Mouse (Mus musculus): Measurements from ENCODE around the gene Vmn2r56.
"Not testable (repeated sequence)": the region's sequence is repeated elsewhere in the genome, so short reads cannot be mapped to it uniquely, and the experiment has no call there.

Vmn2r56 gene

DNA sequence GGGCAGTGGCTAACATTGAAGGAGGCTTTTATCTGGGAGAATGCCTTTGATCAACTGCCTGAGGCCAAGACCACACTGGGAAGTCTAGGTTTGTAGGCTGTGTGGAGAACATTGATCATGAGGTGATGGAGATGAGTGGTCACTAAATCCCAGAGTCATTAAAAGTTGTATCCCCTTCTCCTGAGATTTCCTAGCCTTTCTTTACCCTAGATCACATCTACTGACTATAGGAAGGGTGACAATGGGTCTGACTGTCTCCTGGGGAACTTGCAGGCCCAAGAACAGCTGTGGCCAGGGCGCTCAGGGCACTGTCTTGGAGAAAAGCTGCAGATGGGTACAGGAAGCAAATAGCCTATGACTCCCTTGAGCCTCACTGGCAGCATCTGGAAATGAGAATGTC, at the start of gene Vmn2r56:
TSS of gene Vmn2r56 (minus strand) at position 101 of the 400 bp plus-strand sequence.
- DNase-seq (ENCODE audit: low spot score in 2 of 2) = no peak

GRCm38 (mm10) chr7:12780151-12780830, 45.5 kb upstream of the Vmn2r56 start:
- DNase-seq (ENCODE audit: low spot score in 2 of 2) = peak; percentile 95 to 96

DNA sequence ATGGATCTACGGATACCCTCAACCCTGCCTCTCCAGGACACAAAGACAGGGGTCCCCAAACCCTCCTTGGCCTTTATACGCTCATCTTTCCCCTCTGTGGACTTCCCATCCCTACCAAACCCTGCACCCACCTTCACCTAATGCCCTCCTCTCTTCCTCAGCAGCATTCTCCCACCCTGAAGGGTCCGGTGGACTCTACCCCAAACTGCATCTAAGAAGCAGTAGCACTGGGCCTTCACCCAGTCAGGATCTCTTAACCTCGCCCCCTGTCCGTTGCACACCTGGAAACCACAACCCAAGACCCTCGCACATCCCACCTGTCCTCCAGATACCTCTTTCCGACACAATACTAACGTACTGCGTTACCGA, 45.0 kb upstream of the Vmn2r56 start:
- no peak for DNase-seq (ENCODE audit: low spot score in 2 of 2)

DNA sequence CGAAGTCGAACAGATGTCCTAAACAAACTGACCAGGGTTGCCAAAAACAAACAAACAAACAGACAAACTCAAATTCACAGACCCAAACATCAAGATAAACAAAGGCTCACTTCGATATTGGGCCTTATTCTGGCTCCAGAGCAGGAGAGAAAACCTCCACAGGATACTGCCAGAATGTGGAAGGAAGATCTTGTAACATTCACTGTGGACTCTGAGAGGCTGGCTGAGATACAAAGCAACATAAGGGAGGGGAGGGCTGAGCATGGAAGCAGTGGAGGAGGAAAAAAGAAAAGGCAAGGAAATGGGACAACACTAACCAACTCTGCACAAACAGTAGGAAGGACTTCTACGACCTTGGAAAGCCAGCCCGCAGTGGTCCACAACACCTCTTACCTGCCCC, 44.3 kb upstream of the Vmn2r56 start:
- peak in 1 of 2 experiments; percentile 36 for DNase-seq (ENCODE audit: low spot score in 2 of 2)

DNA sequence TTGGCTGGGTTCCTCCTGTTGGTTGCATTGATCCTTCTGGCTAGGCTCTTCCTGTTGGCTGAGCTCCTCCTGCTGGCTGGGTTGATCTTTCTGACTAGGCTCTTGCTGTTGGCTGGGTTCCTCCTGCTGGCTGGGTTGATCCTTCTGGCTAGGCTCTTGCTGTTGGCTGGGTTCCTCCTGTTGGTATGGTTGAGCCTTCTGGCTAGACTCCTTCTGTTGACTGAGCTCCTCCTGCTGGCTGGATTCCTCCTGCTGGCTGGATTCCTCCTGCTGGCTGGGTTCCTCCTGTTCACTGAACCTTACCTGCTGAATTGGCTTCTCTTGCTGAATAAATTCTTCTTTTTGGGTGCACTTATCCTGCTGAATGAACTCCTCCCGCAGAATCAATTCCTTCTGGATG, 39.8 kb upstream of the Vmn2r56 start:
- DNase-seq (ENCODE audit: low spot score in 2 of 2) = peak; percentile 58 to 63

- DNase-seq (ENCODE audit: low spot score in 2 of 2) = no peak
Observed at GRCm38 (mm10) chr7:12774111-12774510, 39.3 kb upstream of the Vmn2r56 start.

- DNase-seq (ENCODE audit: low spot score in 2 of 2) = no peak
Observed at GRCm38 (mm10) chr7:12749431-12750198, 14.8 kb upstream of the Vmn2r56 start.

- not testable (repeated sequence) for DNase-seq (ENCODE audit: low spot score in 2 of 2)
Observed at GRCm38 (mm10) chr7:12684903-12685302, 49.9 kb downstream of the Vmn2r56 start, which contains the start of gene Vmn2r55. TSS of gene Vmn2r55 (minus strand) at chr7:12685003.

- DNase-seq (ENCODE audit: low spot score in 2 of 2) = not testable (repeated sequence)
Observed at GRCm38 (mm10) chr7:12640219-12640618, 94.6 kb downstream of the Vmn2r56 start, which contains the start of gene Vmn2r54. TSS of gene Vmn2r54 (minus strand) at chr7:12640319.
